Mouse (Mus musculus) gonadal fat pad, adult 2 months (tissue): ENCODE measurements around the gene Mfsd4a. TPM values are rescaled to one million over a fixed set of nuclear protein-coding genes. Genes with fewer than 3 reads are reported as not detected.

ENCODE experiments used
- DNase-seq: peaks from one replicate; pipeline ENCODE4 v3.0.0-alpha.2; 2012; ENCODE audit warnings: low read depth
- polyA plus RNA-seq: library from polyadenylated mRNA; depleted of rRNA; stranded (reverse); fragments of >200 nt; gene quantifications from 2 replicates; pipeline ENCODE4 v1.2.3, GENCODE M21; 2012

The Mfsd4a gene
- polyA plus RNA-seq, 1 experiment = 2.4 TPM

DNA sequence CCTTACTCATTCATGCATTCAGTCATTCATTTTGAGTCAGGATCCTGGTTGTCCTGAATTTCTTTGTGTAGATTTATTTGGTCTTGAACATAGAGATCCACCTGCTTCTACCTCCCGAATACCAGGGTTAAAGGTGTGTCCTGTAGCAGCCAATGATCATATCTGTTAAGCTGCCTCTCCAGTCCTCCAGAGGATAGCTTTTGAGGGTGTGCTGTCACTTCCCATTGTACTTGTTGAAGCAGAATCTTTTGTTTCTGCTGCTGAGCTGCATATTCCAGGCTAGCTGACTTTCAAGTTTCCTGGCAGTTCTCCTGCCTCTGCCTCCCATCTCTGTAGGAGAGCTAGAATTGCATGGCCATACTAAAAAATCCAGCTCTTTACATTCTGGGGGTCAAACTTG is 51.2 kb downstream of the Mfsd4a start:
- no peak for DNase-seq

DNA sequence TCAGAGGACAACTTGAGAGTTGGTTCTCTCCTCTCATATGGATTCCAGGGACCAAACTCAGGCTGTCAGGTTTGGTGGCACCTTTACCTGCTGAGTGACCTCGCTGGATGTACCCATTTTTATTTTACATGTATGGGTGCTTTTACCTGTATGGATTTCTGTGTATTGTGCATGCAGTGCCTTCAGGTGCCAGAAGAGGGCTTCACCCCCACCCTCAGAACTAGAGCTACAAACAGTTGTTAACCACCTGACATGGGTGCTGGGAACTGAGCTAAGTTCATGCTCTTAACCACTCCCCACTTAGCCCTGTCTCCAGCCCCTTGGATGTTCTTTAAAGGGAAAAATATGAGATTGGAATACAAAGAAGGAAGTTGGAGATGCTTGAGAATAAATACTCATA is 53.1 kb downstream of the Mfsd4a start:
- no peak for DNase-seq

DNA sequence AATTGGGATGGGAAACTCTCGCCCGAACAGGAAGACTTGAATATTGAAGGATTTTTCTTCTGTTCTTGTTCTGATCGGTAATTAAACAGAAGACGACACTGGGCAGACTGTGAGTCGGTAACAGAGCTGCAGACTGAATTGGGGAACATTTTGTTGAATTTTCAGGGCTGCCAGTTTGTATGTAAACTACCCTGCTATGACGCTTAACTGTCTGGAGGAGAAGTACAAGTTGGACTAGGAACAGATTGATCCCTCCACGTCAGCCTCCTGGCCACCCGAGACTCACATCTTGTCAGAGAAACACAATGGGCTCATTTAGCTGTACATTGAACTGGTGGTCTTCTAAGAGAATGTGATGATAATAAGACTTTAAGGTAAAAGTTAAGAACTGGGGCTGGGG is 55.0 kb downstream of the Mfsd4a start:
- no peak for DNase-seq

DNA sequence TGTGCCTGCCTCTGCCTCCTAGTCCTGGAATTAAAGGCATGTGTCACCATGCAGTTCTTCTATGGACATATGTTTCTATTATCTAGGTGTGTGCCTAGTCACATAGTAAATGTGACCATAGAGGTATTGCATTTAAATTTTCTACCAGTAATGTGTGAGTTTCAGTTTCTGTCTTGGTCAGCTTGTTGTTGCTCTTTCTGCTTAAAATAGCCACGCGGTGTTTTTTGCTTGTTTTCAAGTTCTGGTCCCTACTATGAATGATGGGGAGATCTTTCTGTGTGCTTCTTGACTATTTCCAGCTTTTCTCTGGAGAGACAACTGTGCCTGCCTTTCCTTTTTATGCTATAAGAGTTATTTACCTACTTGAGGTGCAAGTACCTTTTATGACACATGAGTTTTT is 56.1 kb downstream of the Mfsd4a start:
- no peak for DNase-seq

DNA sequence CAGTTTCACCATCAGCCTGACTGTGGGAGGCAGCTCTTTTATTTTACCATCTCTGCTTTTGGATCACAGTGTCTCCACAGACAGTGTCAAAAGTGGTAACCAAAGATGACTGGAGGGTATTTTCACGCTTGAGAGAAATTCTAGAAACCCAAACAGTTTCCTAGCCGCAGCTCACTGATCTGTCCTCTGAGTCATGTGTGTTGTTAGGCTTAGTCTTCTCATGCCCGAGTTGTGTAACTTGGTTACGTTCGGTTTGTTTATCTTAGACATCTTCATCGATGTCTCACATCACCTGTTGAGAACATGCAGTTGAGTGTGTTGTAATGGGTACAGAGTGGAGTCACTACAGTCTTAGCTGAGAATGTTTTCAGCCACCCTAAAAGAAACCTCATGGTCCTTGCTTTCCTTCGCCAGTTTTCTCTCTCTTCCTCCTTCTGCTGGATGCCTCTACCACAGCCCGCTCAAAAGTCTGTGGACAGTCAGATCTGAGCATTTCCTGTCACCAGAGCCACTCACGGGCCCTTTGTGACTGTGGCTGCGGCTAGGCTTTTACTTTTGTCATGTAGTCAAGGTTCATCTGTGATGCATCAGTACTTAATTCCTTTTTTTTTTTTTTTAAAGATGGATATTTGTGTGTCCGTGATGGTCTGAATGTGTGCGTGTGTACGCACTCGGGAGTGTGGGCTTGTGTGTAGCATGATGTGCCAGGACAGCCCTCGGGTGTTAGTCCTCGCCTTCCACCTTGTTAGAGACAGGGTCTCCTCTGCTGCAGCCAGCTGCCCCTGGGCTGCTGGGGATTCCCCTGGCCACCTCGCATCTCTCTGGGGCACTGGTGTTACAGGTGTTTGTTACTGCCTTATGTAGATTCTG is 57.0 kb downstream of the Mfsd4a start:
- DNase-seq = peak; percentile 95

DNA sequence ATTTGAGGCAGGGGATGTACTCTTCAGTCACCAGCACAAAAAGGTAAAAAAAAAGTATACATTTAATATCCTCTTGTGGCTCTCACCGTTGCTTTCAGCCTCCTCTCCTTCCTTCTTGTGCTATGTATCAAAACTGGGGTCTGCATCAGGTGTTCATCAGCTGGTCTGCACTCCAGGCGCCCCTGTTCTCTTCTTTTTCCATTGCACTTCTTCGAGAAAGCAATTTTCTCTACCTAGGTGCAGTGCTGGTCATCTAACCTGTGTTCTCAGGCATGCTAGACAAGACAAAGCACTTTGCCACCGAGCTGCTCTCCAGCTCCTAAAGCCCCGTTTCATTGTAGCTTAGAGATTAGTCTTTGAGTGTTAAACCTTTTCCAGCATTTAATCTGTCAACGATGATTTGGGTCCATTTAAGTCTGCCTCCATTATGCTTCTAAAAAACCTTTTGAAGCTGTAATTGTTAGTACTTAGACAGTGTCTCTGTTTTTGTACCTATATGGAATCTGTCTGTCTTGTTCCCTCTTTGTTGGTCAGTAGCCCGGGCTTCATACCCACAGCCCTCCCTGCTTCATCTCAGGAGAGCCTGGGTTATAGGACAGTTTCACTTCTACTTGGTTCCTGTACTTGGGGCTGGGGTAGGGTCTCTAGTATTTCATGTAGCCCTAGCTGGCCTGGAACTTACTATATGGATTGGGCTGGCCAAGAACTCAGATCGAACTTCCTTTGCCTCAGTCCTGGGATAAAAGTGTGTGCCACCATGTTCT is 58.8 kb downstream of the Mfsd4a start:
- no peak for DNase-seq

DNA sequence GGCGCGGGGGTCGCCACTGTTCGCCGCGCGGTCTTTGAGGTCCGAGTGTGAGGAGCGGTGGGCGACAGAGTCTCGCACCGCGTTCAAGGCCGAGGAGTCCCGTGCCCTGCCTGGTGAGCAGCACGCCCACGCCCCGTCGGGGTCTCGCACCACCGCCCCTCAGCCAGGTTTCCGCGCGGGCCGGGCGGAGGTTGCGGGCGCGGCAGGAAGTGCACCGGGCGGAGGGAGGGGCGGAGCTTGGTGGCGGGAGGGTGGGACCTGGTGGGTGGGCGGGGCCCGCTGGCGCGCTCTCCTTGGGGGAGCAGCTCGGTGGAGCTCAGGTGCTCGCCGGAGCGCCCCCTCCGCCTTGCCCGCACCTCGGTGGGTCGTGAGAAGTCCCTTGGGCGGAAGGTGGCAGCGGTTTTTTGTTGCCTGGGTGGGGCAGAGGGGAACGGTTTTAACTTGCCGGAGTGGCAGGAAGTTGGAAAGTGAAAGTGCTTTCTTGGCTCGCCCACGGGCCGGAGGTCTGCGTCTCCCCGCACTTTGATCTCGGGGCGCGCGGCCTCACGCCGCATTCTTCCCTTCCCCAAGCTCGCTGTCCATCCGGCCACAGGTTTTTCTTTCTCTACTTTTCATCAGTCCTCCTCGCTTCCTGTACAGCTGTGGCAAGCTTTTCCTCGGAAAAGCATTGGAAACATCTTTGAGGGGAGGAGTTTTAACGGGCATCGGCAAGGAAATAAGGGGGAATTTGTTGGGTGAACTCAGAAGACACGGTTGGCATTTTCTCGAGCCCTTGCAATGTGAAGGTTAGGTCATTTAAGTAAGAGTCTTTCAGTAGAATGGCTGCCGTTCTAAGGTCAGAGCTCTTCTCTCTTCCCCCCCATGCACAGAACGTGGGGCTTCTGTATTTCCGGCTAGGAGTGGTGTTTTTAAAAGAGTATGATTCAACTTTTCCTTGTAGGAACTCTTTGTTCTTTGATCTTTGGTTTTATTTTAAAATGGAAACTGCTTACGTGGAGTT is 59.7 kb downstream of the Mfsd4a start:
- DNase-seq = no peak

DNA sequence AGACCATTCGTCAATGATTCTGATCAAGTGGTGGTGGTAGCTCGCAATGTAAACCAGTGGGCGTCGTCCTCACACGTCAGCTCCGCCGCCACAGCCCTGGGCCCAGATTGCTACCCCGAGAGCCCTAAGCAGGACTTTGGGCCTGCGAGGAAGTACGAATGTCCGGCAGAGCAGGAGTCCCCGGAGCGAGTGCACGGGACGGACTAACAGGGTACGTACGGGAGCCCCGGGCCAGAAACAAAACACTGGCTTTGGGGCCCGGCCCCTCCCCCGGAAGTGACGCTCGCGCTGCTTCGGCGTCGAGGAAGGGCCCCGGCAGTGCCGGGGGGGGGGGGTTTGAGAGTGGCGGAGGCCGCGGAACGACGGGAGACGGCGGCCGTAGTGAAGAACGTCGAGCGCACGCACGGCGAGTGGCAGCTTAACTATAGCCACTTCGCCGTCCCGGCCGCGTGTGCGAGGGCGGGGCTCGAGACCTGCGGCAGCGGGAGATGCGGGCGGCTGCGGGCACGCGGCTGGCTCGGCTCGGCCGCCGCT is 60.5 kb downstream of the Mfsd4a start, which contains the start of gene Elk4:
Gene Elk4, plus strand, starts transcription at position 326 of the 534 bp plus-strand sequence.
- DNase-seq = no peak

DNA sequence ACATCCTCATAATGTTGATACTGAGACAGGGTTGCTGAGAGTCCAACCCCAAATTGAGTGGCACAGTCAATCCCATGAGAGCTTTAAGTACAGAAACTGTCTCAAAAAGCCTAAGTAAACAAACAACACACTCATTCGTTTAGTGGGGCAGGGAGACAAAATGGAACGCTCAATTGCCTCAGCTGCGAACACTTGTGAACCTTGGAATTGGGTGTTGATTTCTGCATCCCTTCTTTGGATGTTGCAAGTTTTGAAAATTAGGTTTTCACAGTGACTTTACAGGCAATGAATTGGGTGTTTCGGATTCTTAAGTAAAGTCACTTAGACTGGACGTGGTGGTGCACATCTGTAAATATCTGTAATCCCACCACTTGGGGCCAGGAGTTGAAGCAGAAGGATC is 61.1 kb downstream of the Mfsd4a start:
- DNase-seq = no peak

DNA sequence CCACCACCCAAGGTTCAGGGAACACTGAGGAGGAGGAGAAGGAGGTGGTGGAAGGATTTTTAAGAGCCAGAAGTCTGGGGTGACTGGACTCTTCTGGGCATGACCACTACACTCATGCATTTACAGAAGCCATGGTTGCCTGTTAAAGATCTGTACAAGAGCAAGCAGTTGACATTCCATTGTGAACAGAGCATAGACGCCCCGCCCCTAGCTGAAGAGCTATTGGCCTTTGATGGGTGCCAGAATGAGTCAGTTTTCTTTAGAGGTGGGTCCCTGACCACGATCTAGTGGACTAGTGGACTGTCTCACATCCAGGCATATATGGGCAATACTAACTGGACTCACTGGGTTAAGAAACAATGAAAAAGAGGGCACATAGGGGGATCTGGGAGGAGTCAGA is 61.8 kb downstream of the Mfsd4a start:
- DNase-seq = no peak

DNA sequence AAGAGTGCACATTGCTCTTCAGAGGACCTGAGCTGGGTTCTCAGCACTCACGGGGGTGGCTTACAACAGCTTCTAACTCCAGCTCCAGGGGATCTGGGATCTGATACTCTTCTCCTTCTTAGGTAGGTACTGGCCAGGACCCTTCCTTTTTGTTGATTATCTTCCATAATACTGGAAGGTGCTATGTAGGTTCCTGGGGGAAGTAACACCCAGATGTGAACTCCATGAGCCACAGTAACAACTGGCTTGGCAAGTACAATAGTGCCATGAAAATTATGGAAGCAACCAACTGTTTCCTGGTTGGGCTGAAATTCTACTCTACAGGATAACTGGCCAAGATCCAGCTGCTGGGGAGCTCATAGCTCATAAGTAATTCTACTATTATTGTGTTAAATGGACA is 62.4 kb downstream of the Mfsd4a start:
- DNase-seq = no peak

DNA sequence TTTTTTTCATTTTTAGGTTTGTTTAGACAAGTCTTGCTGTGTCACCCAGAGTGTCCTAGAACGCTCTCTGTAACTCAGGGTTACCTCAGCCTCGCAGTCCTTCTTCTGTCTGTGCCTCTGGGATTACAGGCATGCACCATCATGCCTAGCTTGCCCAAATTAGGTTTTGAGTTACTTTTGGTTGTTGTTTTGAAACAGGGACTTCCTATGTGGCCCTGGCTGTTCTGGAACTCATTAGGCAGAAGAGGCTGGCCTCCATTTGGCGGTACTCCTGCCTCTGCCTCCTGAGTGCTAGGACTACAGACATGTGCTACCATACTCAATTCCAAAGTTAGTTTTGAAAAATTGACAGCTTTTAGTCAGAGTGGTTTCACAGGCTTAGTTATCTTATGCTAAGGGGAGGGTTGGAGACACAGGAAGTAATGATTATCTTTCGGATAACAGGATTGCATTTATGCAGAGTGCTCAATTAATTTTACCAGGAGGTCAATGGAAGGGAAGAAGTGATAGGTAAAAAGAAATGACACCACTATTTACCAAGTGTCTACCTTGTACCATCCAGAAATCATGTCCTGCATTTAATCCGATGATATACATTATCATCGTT is 63.2 kb downstream of the Mfsd4a start:
- DNase-seq = no peak

DNA sequence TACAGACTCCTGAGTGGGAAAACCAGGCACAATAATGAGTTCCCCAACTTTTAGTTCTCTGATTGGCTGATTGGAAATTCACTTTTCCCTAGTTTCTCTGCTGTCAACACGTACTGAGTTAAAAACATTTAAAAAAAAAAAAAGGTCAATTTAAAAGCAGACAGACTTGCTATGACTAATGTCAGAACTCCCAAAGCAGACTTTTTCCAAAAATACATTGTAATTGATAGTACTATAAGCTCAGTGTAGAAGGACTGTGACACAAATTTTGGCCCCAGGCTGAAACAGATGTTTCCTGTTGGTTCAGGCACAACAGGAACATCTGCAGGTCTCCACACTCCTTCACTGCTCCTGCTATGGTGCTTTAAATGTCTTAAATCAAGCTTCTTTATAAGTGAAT is 64.0 kb downstream of the Mfsd4a start:
- DNase-seq = no peak

DNA sequence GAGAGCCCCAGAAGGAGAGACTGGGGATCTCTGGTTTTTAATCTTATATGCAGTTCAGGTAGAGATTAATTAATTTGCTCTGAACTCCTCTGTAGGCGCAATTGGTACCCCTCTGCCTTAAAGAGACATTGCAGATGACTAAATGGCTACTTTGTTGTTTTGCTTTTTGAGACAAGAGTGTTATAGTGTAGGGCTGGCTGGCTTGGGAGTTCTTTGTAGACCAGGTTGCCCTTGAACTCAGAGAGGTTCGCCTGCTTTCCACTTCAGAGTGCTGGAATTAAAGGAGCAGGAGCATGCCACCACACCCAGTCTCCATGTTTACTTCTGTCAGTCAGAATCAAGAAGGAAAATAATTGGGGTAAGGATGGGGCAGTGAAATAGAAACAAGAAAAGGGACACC is 64.8 kb downstream of the Mfsd4a start:
- no peak for DNase-seq

DNA sequence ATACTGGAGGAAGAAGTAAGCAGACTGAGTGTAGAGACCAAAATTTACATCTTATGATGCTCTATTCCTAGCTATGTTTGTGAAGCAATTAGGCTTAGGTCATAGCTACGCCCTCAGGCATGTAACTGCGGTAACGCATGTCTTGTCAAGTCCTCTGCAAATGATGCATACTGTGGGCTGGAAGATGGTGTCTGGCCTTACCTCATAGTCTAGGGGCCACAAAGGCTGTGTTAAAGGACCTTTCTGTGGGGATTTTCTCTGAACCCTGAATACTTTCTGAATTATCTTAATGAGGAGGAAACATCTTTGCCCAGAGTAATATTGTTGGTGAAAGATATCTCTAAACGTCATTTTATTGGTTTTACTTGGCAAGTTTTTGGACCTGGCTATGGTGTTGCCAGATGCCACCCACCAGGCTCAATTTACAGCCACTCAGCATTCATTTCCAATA is 66.0 kb downstream of the Mfsd4a start:
- no peak for DNase-seq

DNA sequence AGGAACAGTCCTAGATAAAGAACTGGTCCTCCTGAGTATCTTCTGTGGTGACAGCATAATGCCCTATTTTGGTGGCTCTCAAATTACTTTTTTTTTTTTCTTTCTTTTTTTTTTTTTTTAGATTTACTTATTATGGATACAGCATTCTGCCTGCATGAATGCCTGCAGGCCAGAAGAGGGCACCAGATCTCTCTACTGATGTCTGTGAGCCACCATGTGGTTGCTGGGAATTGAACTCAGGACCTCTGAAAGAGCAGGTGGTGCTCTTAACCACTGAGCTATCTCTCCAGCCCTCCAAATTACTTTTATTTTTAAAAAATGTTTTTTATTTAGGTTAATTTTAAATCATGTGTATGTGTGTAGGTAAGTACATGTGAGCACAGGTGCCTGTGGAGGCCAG is 67.4 kb downstream of the Mfsd4a start:
- no peak for DNase-seq

DNA sequence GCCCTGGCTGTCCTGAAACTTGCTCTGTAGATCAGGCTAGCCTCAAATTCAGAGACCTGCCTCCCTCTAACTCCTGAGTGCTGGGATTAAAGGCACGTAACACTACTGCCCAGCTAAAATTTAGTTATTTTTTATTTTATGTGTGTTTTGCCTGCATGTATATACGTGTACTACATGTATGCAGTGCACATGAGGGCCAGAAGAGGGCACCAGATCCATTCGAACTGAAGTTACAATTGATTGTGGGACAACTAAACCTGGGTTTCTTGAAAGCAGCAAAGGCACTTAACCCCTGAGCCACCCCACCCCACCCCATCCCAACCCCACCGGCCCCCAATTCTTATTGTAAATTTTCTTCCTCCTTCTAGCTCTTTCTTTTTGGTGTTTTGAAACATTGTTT is 72.8 kb downstream of the Mfsd4a start:
- DNase-seq = no peak

DNA sequence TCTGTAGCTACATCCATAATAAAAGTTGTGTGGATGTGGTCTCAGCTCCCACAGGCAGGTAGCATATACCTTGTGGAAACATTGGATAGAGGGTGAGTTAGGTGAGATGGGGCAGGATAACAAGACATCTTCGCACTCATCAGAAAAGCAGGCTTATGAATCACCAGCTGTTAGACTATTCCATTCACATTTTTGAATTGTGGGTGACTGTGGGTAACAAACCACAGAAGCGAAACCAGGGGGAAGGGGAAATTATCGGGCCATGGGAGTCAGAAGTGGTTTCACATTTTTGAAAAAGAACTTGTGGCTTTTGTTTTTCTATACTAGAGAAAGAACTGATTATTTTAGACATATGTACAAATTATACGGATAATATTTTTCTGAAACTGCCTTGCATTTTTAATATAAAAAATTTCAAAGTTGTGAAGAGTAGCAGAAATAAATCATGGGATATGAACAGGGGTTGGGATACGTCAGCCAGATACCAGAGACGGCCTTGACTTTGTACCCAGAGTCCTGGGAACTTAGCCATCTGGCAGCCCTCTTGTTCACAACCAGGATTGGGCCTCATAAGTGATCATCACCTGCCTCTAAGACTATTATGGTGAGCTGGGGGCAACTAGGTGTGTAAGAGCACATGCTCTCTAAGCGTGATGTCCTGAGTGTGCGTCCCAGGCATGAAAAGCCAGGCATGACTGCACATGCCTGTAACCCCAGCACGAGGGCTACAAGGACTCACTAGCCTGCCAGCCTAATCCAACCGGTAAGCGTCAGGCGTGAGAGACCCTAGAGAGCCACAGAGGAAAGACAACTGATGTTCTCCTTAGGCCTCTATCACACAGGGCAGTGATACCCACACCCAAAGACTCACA is 74.5 kb downstream of the Mfsd4a start:
- no peak for DNase-seq

DNA sequence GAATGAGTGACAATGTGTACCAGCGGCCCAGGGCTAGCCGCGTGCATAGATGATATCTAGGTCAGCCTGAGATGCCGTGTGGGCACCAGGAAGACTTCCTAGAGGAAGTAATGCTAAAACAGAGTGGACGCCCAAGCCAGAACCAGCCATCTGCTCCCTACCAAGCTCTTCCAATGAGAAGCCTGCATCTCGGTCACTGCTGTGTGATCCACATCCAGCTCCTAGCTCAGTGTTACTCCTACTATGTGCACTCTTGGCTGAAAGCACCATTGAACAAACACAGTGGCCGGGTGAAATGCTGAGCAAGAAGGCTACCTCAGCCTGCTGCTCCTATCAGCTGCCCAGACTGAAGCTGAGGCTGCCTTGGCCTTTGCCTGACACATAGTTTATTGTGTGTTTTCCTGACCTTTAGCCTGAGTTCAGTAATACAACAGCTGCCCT is 75.3 kb downstream of the Mfsd4a start:
- DNase-seq = no peak
